In the genomic region with DNA sequence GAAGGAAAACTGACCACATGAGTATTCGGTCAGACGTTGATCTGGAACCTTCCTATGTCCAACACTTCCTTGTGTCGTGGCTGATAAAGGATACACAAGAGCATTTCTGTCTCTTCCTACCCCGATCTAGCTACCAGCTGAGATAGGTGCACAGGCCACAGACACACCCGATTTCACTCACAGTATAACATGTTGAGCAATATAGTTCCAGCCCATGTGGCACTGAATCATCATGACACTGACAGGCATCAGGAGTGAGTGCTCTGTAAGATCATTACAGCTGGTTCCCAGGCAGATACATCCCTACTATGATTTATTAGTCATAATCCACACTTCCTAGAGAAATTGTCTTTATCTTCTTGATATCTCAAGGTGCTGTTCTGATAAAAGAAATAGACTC, we compare ENCODE assay signal across 20 mouse cellular contexts. TPM values are rescaled to one million over a fixed set of nuclear protein-coding genes. Genes with fewer than 3 reads are reported as not detected.
DNase-seq lines count a peak whose midpoint lies in the region; ATAC-seq and TF ChIP-seq lines count a peak whose summit lies in the region.
"Had no signal": no experiment of that assay in that cellular context is flagged by ENCODE, and none has a peak within 500 bp of the region (broad histone marks: within the 10 kb centered on the region; RNA-seq: fewer than 3 reads in every experiment).

No protein-coding gene starts in this region.

- peak; percentile 82 for ATAC-seq in intestine, postnatal 0 days
- 0 out of 2 replicates have a peak, but pooled peaks have one; percentile 69 for ATAC-seq in stomach, postnatal 0 days (ENCODE audit: low FRiP score, low TSS enrichment)
- ATAC-seq: hindbrain, postnatal 0 days had no signal

- no peaks in the 10 kb centered on the region for H3K79me3 ChIP-seq in C2C12 (ENCODE audit: low read depth)

- H3K9ac ChIP-seq in intestine, postnatal 0 days (ENCODE audit: low read depth, low read length) = no peak overlapping the region
- H3K9ac ChIP-seq in stomach, postnatal 0 days (ENCODE audit: low read length) = no peak overlapping the region
- H3K9ac ChIP-seq: embryonic facial prominence, embryonic 13.5 days; limb, embryonic 15.5 days; neural tube, embryonic 13.5 days had no signal

- no peak overlapping the region for H3K4me3 ChIP-seq in C2C12 (ENCODE audit: insufficient read depth, poor library complexity, severe bottlenecking)
- H3K4me3 ChIP-seq in intestine, postnatal 0 days (ENCODE audit: low read depth, low read length) = no peak overlapping the region
- H3K4me3 ChIP-seq in stomach, postnatal 0 days (ENCODE audit: low read depth, low read length) = no peak overlapping the region
- H3K4me3 ChIP-seq: embryonic facial prominence, embryonic 13.5 days; heart, adult 2 months; limb, embryonic 15.5 days; midbrain, embryonic 10.5 days; neural tube, embryonic 13.5 days had no signal

- no peaks in the 10 kb centered on the region for H3K27me3 ChIP-seq in C2C12 (ENCODE audit: control insufficient read depth, insufficient read depth, insufficient read length)
- no peaks in the 10 kb centered on the region for H3K27me3 ChIP-seq in intestine, postnatal 0 days (replicated peaks; ENCODE audit: control insufficient read depth, insufficient read depth, low read length)
- no peaks in the 10 kb centered on the region for H3K27me3 ChIP-seq in stomach, postnatal 0 days (ENCODE audit: control insufficient read depth, insufficient read depth, low read length)
- H3K27me3 ChIP-seq: embryonic facial prominence, embryonic 13.5 days; limb, embryonic 15.5 days; neural tube, embryonic 13.5 days had no signal

- H3K36me3 ChIP-seq in C2C12 (ENCODE audit: control insufficient read depth, insufficient read depth) = no peaks in the 10 kb centered on the region
- no peaks in the 10 kb centered on the region for H3K36me3 ChIP-seq in intestine, postnatal 0 days (ENCODE audit: control insufficient read depth, insufficient read depth)
- H3K36me3 ChIP-seq in stomach, postnatal 0 days (ENCODE audit: control insufficient read depth, insufficient read depth, low read length) = no peaks in the 10 kb centered on the region
- H3K36me3 ChIP-seq: embryonic facial prominence, embryonic 13.5 days; limb, embryonic 15.5 days; midbrain, embryonic 10.5 days; neural tube, embryonic 13.5 days had no signal

- no peak overlapping the region for H3K4me2 ChIP-seq in intestine, postnatal 0 days (replicated peaks; ENCODE audit: low read depth)
- H3K4me2 ChIP-seq in stomach, postnatal 0 days (replicated peaks; ENCODE audit: low read depth) = no peak overlapping the region
- H3K4me2 ChIP-seq: embryonic facial prominence, embryonic 13.5 days; limb, embryonic 15.5 days; neural tube, embryonic 13.5 days had no signal

- 31% methylated on average over 5 of the region's 5 CpGs for WGBS in intestine, postnatal 0 days
- WGBS in stomach, postnatal 0 days = 66% methylated on average over 5 of the region's 5 CpGs

- H3K9me3 ChIP-seq in intestine, postnatal 0 days (ENCODE audit: control insufficient read depth) = no peaks in the 10 kb centered on the region
- no peaks in the 10 kb centered on the region for H3K9me3 ChIP-seq in stomach, postnatal 0 days (ENCODE audit: control insufficient read depth, low read length)
- H3K9me3 ChIP-seq: embryonic facial prominence, embryonic 13.5 days; limb, embryonic 15.5 days; neural tube, embryonic 13.5 days had no signal

- no peak overlapping the region for H3K27ac ChIP-seq in intestine, postnatal 0 days (ENCODE audit: low read depth, low read length)
- H3K27ac ChIP-seq in stomach, postnatal 0 days (replicated peaks) = no peak overlapping the region
- H3K27ac ChIP-seq: embryonic facial prominence, embryonic 13.5 days; heart, adult 2 months; hindbrain, postnatal 0 days; limb, embryonic 15.5 days; midbrain, embryonic 10.5 days; neural tube, embryonic 13.5 days had no signal

- peak; percentile 63 for DNase-seq in adipocyte (ENCODE audit: low spot score)
- DNase-seq in stomach, postnatal 0 days (ENCODE audit: low spot score) = no peak
- no peak for DNase-seq in spleen, postnatal 14 days (ENCODE audit: low spot score in 2 of 2)
- no peak for DNase-seq in kidney, adult 8-10 months
- no peak for DNase-seq in frontal cortex, postnatal 36 days (ENCODE audit: low spot score in 2 of 2)
- DNase-seq: adrenal gland, postnatal 10 days; cerebellum, adult 11 months; cerebellum, postnatal 10 days; heart, adult 2 months; kidney, adult 9 months; kidney, postnatal 36 days; lung, postnatal 14 days; right cerebral cortex, adult 18-20 months had no signal

- H3K79me2 ChIP-seq in C2C12 (ENCODE audit: control insufficient read depth, insufficient read depth) = no peaks in the 10 kb centered on the region

- H3K4me1 ChIP-seq in intestine, postnatal 0 days (replicated peaks; ENCODE audit: control insufficient read depth, insufficient read depth, low read length) = 0 out of 2 replicates have a peak, but pooled peaks cover 4% of the 10 kb centered on the region
- no peaks in the 10 kb centered on the region for H3K4me1 ChIP-seq in stomach, postnatal 0 days (replicated peaks; ENCODE audit: control insufficient read depth, insufficient read depth)
- H3K4me1 ChIP-seq: embryonic facial prominence, embryonic 13.5 days; limb, embryonic 15.5 days; neural tube, embryonic 13.5 days had no signal

- TF ChIP-seq EP300 in stomach, postnatal 0 days (optimal IDR thresholded peaks at IDR 0.05) = no peak

- TF ChIP-seq CTCF in C2C12 (IDR thresholded peaks at IDR 0.05; ENCODE audit: control insufficient read depth, insufficient read depth, insufficient read length) = no peak
- no peak for TF ChIP-seq CTCF in intestine, postnatal 0 days (IDR thresholded peaks at IDR 0.05; ENCODE audit: low read depth)
- no peak for TF ChIP-seq CTCF in stomach, postnatal 0 days (IDR thresholded peaks at IDR 0.05; ENCODE audit: low read depth)

- no peak overlapping the region for H3ac ChIP-seq in C2C12 (ENCODE audit: control insufficient read depth, insufficient read length, low read depth)

TF ChIP-seq in C2C12, 6 proteins besides CTCF, POLR2A, EP300 and RAD21:
- peak; percentile 32 for TF ChIP-seq USF1 (IDR thresholded peaks at IDR 0.05; ENCODE audit: low read depth)
- peak; percentile 46 for TF ChIP-seq FOSL1 (IDR thresholded peaks at IDR 0.05; ENCODE audit: insufficient read depth, low read length, poor library complexity, severe bottlenecking)
- TF ChIP-seq MAX (IDR thresholded peaks at IDR 0.05) = peak; percentile 73
- no peak for TF ChIP-seq MYOG (IDR thresholded peaks at IDR 0.05; ENCODE audit: control insufficient read depth, extremely low read depth, insufficient read length)
- peak; percentile 70 for TF ChIP-seq MYOD1 (IDR thresholded peaks at IDR 0.05; ENCODE audit: control insufficient read depth, insufficient read length, low read depth)
- TF ChIP-seq CEBPB (IDR thresholded peaks at IDR 0.05; ENCODE audit: low read depth) = peak; percentile 99

RNA-seq across cellular contexts. Expression of a gene that starts 54.7 kb away (rescaled TPM):
- polyA plus RNA-seq in C2C12 (2012; fragmentation: generic; extraction: Trizol) = 34.9 TPM
- polyA plus RNA-seq in intestine, postnatal 0 days (2015; fragmentation: Nextera tagmentation; extraction: Ambion mirVana) = 33.5 and 33.8 TPM in 2 replicates
- 12.1 and 12.6 TPM in 2 replicates for polyA plus RNA-seq in stomach, postnatal 0 days (2015; fragmentation: Nextera tagmentation; extraction: Ambion mirVana)
